Mouse (Mus musculus): ENCODE data around the gene Sertad2.

Sertad2 gene

DNA sequence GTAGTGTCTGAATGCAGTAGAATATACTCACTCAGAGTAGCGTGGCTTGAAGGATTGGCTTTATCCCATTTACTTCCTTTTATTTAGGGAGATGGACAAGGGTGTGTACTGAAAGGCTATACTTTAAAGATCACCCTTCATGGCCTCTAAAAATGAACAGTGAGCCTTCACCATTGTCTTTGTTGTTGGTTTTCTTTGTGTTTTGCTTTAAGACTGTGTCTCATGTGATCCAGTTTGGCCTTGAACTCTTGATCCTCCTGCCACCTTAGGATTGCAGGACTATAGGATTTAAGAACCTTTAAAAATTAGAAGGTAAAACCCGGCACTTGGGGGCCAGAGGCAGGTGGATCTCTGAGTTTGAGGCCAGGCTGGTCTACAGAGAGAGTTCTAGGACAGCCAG, 6.4 kb downstream of the Sertad2 start:
- DNase-seq, result no peak

DNA sequence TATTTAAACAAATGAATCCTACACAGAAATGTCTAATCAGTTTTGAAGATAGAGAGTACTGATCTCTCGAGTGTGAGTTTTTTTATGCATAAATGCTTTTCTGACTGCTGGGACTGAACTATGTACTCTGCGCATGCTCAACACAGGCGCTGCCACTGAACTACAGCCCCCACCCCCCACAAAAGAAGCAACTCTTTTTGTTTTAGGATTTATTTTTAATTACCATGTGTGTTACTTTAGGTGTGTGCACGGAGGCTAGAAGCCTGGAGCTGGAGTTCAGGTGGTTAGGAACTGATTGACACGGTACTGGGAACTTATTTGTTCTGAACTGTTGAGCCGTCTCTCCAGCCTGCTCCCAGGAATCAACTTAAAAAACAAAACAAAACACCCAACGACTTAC, 7.1 kb downstream of the Sertad2 start:
- no peak for DNase-seq

DNA sequence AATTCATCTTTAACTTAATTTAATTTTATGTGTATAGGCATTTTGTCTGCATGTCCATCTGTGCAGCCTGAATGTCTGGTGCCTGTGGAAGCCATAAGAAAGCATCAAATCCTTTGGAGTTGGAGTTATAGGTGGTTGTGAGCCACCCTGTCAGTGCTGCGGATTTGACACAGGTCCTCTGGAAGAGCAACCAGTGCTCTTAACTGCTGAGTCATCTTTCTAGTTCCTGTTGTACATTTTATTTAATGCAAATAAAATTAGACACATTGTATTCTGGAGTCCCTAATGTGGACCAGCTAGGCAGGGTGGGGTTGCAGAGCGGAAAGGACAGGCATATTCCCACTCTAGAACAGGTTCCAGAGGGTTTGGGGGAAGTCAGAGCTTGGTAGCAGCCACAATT, 9.0 kb downstream of the Sertad2 start:
- DNase-seq, result no peak

DNA sequence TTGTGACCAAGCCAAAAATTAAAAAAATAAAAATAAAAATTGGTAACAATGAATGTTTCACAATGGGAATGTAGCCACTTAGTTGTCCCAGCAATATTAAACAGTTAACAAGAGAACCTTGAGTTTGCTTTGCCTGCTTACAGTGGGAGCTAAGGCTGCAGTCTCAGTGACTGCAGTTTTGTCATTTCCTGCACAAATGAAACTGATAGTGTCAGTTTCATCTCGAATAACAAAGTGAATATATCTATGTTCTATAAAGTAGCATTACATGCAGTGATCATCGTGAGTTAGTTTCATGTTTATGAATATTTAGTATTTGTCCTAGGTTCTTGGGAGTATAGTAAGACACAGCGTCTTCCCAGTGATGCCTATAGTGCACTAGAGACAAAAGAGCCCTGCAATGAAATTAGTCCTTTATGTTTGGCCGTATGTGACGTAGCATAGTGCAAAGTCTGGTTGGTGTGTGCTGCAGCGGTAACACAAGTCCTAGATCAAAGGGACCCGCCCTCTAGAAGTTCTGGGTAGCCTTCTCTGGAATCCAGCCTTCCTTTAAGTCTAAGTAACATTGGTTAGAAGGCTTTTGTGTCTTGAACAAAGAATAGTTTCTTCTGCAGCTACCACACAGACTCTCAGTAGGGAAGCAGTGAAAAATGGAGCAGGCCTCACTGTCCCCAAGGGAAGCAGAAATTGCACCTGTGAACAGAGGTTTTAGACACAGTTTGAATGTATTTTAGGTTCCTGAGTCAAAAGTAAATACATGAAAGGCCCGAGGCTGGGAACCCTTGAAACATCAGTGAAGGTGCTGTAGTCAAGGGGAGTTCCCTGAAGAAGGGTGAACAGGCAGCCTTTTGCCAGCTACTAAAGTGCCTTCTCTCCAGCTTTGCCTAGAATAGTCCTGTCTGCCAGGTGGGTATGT, 10.0 kb downstream of the Sertad2 start:
- no peak for DNase-seq

DNA sequence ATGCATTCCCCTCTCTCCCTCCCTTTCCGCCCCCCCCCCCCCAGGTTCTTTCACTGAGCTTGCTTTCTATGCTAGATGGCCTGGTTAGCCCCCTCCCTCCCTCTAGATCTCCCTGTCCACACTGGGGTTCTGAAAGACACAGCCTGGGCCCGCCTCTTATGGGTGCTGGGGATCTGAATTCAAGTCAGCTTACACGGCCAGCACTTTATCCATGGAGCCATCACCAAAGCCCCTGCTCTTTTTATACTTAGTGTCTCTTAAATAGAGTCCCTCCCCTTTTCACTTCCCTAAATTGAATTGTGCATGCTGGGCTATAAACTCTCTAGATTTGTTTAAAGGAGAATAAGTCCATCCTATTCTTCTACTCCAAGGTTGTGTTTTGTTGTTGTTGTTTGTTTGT, 12.6 kb downstream of the Sertad2 start:
- no peak for DNase-seq

DNA sequence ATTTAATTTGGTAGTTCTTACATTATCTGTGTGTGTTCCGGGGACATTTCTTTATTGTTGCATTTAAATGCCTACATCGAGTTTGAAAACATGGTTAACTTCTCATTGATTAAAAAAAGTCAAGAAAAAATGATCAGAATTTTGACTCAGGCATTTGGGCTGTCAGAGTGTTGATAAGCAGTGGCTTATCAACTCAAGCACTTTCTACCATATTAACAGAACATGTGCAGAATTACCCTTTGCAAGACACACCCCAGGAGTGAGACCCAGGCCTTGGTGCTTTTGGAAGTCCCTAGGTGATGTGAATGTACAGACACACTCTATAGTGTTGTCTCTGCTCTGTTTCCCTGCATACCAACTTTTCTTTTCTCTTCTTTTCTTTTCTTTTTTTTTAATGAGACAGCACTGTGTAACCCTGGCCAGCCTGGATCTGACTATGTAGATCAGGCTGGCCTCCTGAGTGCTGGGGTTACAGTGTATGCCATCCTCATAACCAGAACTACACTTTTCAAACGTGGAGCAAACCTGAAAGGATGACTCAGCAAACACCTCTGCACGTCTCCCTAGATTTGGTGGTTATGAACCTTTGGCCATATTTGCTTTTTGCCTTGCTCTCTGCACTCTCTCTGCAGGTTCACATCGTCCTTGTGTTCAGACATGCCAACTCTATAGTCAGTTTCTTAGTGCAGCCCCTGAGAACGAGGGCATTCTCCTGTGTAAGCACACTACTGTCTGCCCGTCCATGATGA, 13.3 kb downstream of the Sertad2 start:
- DNase-seq, result no peak

DNA sequence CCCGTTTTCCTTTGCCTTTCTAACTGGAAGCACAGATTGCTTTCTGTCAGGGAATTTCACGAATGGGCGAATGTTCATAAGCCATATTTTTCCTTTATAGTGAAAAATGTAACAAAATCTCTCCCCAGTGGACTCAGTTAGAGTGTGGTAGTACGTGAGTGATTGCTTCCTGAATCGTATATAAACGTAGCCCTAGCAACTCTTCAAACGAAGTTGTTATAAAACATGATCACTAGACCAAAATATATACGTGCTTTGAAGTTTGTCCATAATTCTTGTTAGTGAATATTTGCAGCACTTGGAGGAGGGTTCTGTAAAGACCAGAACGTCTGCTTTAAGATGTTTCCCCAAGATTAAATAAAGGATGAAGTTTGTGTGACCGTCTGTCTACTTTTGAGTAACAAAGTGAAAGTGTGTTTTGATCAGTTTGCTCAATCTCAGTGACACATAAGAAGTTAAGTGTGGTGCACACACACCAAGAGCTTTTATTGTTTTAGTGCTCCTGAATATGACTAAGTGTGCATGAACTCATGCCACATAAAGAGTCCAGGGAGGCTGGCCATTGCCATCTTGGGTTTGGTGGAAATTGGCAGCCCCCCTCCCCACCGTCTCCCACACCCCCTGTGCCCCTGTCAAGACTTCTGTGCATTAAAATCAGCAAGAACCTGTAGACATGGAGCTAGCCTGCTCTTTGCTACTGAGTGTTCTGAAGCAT, 16.3 kb downstream of the Sertad2 start:
- DNase-seq, result no peak

DNA sequence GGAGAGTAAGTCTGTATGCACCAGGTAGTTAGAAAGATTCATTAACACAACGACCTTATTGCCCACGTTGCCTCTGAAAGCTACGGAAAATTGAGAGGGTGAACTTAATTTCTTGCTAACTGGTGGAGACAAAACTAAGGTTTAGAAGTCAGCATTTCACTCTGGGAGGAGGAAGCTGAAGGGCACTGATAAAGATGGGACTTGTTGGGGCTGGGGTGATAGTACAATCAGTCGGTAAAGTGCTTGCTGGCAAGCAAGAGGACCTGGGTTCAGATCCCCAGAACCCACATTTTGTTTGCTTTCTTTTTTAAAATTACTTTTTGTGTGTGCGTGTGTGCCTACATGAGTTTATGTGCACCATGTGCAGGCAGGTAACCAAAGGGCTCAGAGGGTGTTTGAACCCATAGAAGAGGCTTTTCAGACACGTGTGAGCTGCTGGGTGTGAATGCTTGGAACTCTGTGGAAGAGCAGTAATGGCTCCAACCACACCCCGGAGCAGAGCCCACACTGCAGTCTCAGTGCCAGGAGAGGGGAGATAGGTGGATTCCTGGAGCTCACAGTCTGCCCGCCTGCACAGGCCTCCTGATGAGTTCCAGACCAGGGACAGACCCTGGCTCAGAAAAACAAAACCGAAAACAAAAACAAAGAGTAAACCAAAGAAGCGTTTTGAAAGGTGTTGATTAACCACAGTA, 17.0 kb downstream of the Sertad2 start:
- no peak for DNase-seq

DNA sequence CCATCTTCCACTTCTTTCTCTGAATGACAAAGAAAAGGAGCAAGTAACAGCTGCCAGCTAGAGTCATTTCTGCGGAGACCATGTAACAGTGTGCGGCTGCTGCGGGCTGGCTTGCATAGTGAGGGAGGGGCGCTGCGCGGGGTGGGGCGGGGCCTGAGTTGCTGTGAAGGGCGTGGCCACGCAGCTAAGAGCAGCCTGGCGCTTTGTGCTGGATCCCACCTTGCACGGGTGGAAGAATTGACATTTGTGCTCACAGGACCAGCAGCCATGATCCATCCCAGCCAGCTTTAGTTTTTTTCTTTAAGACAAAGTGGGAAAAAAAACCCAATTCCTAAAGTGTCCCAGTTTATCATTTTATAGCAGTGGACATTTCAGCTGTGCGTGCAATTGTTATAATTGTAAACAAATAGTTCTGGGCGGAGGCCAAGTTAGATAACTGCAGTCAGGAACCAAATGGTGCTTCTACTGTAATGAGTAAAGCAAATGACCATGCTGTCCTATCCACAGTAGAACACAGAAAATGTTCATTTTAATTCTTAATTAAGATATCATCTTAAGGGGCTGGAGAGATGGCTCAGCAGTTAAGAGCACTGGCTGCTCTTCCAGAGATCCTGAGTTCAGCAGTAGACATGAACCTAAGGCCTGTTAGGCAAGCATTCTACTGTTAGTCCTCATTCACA, 18.4 kb downstream of the Sertad2 start:
- DNase-seq, result peak; percentile 81

DNA sequence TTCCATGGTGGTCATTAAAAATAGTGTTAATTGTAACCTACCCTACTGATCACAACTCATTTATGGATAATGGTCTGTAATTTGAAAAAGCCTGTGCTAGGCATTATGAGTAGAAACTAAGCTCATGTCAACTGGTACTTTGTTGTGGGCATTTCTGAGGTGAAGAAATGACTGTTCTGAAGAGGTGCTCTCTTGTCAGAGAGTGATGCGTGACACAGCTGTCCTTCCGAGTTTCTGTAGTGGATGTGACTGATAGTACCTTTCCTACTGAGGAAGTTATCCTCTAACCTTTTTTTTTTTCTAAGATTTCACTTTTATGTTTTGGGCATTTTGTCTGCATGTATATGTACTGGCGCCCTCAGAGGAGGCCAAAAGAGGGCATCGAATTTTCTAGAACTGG, 22.0 kb downstream of the Sertad2 start:
- no peak for DNase-seq

DNA sequence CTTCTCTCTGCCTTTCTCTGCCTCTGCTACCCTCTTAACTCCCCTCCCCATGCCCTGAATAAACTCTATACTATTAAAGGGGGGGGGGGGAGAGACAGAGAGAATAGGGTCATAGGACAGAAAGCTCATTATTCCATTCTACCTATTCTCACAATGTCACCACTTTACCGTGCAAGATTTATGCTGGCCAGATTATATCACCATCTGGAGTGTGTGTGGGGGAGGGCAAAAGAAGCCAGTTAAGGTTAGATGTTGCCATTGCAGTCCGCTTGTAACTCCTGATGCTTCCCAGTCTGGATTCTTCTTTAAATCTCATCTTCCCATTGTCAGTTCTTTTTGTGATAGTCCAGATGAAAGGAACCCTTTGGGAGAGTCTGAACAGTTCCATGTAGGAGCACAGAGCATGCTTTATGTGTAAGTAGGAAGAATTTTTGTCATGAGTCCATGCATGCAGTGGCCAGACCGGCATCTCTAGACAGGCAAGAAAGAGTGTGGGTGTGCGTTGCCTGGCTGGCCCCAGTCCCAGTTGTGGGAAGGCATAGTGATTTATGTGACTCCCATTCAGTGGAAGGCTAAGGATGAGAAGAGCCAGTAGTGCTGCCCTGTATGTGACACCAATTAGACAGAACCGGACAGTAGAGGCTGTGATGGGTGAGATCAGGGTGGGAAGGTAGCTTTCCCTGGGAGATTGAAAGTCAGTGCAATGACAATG, 28.8 kb downstream of the Sertad2 start:
- DNase-seq, result peak; percentile 19

DNA sequence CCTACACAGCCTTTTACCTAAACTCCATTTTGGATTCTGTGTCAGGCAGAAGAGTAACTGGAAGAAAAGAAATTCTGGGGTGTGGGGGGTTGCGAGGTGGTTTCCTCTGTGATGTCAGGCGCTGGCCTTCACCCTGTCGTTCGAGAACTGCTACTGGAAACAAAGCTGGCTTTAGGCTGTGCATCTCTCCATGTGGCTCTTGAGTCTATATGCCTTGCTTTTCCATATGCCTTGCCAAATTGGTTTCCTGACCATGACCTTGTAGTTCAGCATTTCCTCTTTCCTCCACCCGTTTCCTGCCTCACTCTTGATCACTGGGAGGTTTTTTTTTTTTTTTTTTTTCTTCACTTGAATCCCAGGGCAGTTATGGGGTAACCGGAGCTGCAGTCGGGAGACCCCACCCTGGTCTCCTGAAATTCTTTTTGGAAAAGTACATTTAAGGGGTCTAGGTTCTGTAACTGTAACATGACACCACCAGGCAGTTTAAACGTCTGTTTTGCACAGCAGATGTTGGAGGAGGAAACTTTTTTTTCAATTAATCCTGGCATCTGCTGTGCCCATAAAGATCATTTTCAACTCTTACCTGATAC, 33.1 kb downstream of the Sertad2 start:
- DNase-seq, result no peak

DNA sequence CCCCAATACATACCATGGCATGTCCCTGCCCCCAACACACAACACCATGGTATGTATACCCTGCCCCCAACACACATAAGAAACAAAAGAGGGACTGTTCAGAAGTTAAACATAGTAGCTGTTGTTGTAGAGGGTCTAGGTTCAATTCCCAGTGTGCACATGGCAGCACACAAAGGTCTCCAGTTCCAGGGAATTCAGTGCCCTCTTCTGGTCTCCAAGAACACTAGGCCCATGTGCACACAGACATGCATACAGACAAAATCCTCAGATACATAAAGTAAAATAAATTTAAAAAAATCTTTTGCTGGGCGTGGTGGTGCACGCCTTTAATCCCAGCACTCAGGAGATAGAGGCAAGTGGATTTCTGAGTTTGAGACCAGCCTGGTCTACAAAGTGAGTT, 39.7 kb downstream of the Sertad2 start:
- no peak for DNase-seq

DNA sequence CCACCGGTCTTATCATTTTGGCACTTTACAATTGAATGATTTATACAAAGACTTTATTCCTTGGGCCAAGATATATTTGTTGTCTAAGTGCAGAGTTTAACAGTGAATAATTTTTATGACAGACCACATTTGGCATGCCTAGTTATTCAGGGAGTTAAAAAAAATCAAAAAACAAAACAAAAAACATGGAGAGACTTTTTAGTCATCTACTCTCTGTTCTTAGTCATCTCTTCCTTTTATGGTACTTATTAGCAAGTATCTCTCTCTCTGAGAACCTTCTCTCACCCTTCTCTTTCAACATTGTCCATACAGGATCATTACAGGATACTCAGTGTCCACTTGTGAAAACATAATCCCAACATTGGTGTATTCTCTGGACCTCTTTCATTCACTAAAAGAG, 42.2 kb downstream of the Sertad2 start:
- no peak for DNase-seq

DNA sequence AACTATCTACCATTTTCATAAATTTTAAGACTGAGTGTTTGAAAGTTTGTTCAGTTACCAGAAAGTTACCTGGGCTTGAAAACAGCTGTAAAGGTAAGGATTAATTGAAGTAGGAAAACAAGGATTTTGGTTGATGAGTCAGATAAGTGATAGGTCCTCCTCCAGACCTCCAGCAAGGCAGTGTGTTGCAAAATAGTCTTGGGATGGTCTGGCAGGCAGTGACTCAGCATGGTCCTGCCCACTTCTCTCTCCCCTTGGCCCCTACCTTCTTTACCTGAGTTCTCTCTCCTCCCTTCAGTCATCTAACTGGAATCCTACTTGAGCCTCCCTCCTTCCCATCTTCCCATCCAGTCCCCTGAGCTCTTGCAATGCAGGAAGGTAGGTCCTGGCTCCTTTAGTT, 43.1 kb downstream of the Sertad2 start:
- DNase-seq, result no peak

DNA sequence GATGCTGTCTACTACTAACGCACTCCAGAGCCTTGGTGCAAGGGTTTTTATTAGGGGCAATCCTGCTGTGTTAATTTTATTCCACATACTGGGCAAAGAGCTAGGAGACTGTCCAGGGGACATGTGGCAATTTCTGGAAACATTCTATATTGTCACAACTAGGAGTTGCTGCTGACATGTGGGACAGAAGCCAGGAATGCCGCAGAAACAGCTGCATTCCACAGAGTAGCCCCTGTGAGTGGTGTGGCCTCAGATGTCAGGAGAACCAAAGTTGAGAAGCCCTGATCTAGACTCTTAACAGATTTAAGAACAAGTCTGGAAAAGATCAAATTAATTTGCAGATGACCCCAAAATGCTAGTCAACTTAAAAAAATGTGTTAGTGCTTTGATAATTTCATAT, 46.3 kb downstream of the Sertad2 start:
- no peak for DNase-seq

DNA sequence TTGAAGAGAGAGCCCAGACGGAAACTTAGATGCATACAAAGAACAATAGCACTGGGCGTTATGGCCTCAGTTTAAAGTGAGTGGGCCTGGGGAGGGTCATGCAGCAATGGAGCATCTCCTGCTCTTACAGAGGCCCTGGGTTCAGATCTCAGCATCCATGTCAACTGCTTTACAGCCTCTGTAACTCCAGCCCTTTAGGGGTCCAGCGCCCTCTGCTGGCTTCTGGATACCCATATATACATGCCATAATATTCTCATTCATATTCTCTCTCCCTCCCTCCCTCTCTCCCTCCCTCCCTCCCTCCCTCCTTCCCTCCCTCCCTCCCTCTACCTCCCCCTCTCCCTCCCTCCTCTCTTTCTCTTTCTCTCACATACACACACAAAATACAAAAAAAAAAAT, 49.0 kb downstream of the Sertad2 start:
- no peak for DNase-seq

DNA sequence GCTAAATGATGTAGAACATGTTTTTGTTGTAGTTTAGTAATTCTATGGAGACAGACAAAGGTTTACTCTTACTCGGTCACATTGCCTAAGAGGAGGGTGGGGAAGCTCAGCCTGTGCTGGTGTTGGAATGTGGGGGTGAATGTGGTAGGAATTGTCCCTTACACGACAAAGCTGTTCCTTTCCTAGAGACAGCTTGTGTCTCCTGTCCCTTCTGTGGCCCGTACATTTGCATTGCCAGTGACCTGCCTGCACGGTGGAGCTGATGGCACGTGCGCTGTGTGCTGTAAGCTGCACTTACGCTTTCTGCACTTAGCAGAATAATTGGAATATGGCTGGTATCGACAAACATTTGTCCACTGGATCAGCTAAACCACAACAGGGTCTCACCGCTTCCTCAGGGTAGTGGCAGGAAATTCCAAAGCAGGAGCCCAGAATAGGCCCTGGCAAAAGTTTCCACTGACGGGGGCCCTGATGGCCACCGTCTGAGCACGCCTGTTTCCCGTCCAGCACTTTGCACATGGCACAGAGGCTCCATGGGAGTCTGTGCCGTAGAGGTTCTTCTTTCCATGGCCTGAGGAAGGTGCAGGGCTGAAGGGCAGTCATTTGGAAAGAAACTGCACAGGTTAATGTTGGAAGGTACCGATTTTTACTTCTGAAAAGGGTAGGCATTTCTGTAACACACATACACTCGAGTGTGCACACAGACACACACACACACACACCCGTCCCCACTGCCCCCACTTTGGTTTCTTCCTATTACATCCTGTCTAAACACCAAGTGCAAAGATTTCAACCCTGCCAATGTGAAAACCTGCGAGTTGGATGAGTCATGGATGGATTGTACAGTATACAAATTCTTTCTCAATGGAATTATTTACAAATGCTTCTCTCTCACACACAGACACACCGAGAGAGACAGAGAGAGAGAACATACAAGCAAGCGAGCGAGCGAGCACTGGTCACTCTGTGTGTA, 51.5 kb downstream of the Sertad2 start:
- DNase-seq, result no peak

DNA sequence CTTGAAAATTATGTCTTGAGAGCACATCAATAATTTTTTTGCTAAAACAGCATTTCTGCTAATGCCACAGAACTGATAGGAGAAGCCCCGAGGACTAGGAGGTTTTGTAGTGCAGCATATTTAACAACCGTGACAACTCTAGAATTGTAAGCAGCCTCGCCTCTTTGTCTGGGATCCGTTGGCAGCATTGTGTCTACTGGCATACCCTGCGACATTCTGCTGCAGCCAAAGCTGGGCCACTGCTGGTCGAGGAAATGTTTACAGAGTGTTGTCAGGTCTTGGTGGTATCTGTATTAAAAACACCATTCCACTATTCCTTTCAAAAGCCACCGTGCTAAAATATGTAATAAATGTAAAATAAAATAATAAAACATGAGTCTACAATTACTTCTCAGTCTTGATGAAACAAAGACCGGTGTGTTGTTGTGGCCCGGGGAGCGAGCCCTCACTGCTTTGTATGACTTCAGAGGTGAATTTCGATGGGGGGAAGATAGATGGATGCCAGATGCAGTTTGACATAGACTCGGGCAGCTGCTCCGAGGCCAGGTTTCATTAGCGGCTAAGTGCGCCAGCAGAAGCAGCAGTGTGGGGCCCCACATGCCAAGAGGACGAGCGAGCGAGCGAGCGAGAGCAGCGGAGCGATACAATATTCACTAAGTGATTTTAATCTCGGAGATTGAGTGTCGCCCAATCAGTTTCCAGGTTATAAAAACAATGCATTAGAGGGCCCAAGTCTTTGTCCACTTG, 60.2 kb downstream of the Sertad2 start:
- DNase-seq, result peak; percentile 63
